Mouse (Mus musculus) thymus, adult 2 months (tissue): ENCODE measurements around the gene Camk2d. TPM values are rescaled to one million over a fixed set of nuclear protein-coding genes. Genes with fewer than 3 reads are reported as not detected.
A peak's percentile ranks its signal among the peaks of the same experiment; 100 is the strongest.

Experiments
- DNase-seq: peaks from one replicate; pipeline ENCODE4 v3.0.0; 2021
- H3K27ac ChIP-seq: fragments of 200-500 bp; 2 replicates; pipeline ENCODE4 v1.5.1; 2012; ENCODE audit warnings: low read length, control low read depth; ENCODE audit not compliant: control insufficient read depth, insufficient read depth
- H3K27me3 ChIP-seq: fragments of 200-500 bp; 2 replicates; pipeline ENCODE4 v1.6.1; 2012; ENCODE audit warnings: mild to moderate bottlenecking, low read length, moderate library complexity, mixed read lengths; ENCODE audit not compliant: control insufficient read depth, insufficient read depth
- H3K36me3 ChIP-seq: fragments of 200-500 bp; 2 replicates; pipeline ENCODE4 v1.6.1; 2012; ENCODE audit warnings: mild to moderate bottlenecking, low read length, moderate library complexity; ENCODE audit not compliant: control insufficient read depth, insufficient read depth
- H3K4me1 ChIP-seq: fragments of 200-500 bp; replicated peaks from 2 replicates; pipeline ENCODE4 v1.6.1; 2012; ENCODE audit warnings: low read length; ENCODE audit not compliant: control insufficient read depth, insufficient read depth
- H3K4me3 ChIP-seq: fragments of 200-500 bp; 2 replicates; pipeline ENCODE4 v1.5.1; 2012; ENCODE audit warnings: mild to moderate bottlenecking, low read length, control low read depth, moderate library complexity; ENCODE audit not compliant: control insufficient read depth, insufficient read depth
- CTCF ChIP-seq: fragments of 200-500 bp; IDR thresholded peaks from 2 replicates; pipeline ENCODE4 v1.5.1; 2012; ENCODE audit warnings: mild to moderate bottlenecking, control low read depth, low read length, moderate library complexity, borderline replicate concordance; ENCODE audit not compliant: control insufficient read depth, poor library complexity, insufficient read depth; ENCODE audit errors: extremely low read depth
- POLR2A ChIP-seq: fragments of 200-500 bp; IDR thresholded peaks from 2 replicates; pipeline ENCODE4 v1.6.1; 2012; ENCODE audit warnings: mild to moderate bottlenecking, low read length, control low read depth, moderate library complexity; ENCODE audit not compliant: control insufficient read depth, poor library complexity, insufficient read depth; ENCODE audit errors: extremely low read depth
- WGBS: fragments of 180-500 bp; shearing (Covaris S2); methylation state at CpG from one replicate; pipeline ENCODE4 v1.1.7; 2018; 5-methylcytosine and 5-hydroxymethylcytosine counted together
- polyA plus RNA-seq: library from polyadenylated mRNA; depleted of rRNA; stranded (reverse); fragments of >200 nt; gene quantifications from 2 replicates; pipeline ENCODE4 v1.2.3, GENCODE M21; 2012

The Camk2d gene
- polyA plus RNA-seq, 1 experiment = 40.1 TPM

- H3K27me3 ChIP-seq = no peaks in the 10 kb centered on the region
- H3K27ac ChIP-seq = no peak overlapping the region
- WGBS = 2% methylated on average over 5 of the region's 5 CpGs
- H3K4me3 ChIP-seq = peak overlapping the region; percentile 92
- no peak for TF ChIP-seq CTCF
- no peak for TF ChIP-seq POLR2A
- DNase-seq = no peak
- H3K4me1 ChIP-seq = no peaks in the 10 kb centered on the region
- H3K36me3 ChIP-seq = no peaks in the 10 kb centered on the region
Measured at GRCm38 (mm10) chr3:126598329-126598676, 2.2 kb downstream of the Camk2d start.

DNA sequence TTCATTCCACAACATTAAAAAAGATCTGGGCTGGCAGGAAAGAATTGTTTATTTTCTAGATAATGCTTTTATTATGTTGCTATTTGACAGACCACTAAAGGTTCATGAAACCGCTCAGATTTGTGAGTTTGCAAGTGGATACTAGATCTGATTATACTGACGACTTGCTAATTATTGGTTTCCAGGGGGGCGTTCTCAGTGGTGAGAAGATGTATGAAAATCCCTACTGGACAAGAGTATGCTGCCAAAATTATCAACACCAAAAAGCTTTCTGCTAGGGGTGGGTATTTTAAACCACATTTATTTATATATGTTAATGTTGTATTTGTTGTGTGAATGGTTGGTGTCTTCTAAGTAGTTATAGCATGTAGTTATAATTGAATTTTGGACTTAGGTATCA lies 2.8 kb downstream of the Camk2d start:
- no peak for DNase-seq
- 94% methylated on average over 3 of the region's 3 CpGs for WGBS
- H3K27me3 ChIP-seq = no peaks in the 10 kb centered on the region
- no peaks in the 10 kb centered on the region for H3K4me1 ChIP-seq
- H3K36me3 ChIP-seq = no peaks in the 10 kb centered on the region
- H3K4me3 ChIP-seq = no peak overlapping the region
- TF ChIP-seq POLR2A (no peak), CTCF (no peak)
- no peak overlapping the region for H3K27ac ChIP-seq

- DNase-seq = no peak
- Histone ChIP-seq H3K4me3 (no peak overlapping the region), H3K4me1 (no peaks in the 10 kb centered on the region), H3K36me3 (no peaks in the 10 kb centered on the region), H3K27ac (no peak overlapping the region), H3K27me3 (no peaks in the 10 kb centered on the region)
- TF ChIP-seq POLR2A (no peak), CTCF (no peak)
- WGBS = 57% methylated on average over 2 of the region's 2 CpGs
Measured at GRCm38 (mm10) chr3:126599335-126599734, 3.2 kb downstream of the Camk2d start.

GRCm38 (mm10) chr3:126599936-126600335 lies 3.8 kb downstream of the Camk2d start:
- no peak for DNase-seq
- Histone ChIP-seq H3K27ac (no peak overlapping the region), H3K36me3 (no peaks in the 10 kb centered on the region), H3K4me3 (no peak overlapping the region), H3K4me1 (no peaks in the 10 kb centered on the region), H3K27me3 (no peaks in the 10 kb centered on the region)
- 97% methylated on average over 10 of the region's 10 CpGs for WGBS
- TF ChIP-seq POLR2A = no peak
- TF ChIP-seq CTCF = no peak

- no peaks in the 10 kb centered on the region for H3K4me1 ChIP-seq
- WGBS = 97% methylated on average over 11 of the region's 11 CpGs
- no peaks in the 10 kb centered on the region for H3K27me3 ChIP-seq
- H3K36me3 ChIP-seq = no peaks in the 10 kb centered on the region
- TF ChIP-seq CTCF = no peak
- no peak for TF ChIP-seq POLR2A
- no peak overlapping the region for H3K27ac ChIP-seq
- no peak overlapping the region for H3K4me3 ChIP-seq
- no peak for DNase-seq
Measured at GRCm38 (mm10) chr3:126602772-126603171, 6.7 kb downstream of the Camk2d start.

DNA sequence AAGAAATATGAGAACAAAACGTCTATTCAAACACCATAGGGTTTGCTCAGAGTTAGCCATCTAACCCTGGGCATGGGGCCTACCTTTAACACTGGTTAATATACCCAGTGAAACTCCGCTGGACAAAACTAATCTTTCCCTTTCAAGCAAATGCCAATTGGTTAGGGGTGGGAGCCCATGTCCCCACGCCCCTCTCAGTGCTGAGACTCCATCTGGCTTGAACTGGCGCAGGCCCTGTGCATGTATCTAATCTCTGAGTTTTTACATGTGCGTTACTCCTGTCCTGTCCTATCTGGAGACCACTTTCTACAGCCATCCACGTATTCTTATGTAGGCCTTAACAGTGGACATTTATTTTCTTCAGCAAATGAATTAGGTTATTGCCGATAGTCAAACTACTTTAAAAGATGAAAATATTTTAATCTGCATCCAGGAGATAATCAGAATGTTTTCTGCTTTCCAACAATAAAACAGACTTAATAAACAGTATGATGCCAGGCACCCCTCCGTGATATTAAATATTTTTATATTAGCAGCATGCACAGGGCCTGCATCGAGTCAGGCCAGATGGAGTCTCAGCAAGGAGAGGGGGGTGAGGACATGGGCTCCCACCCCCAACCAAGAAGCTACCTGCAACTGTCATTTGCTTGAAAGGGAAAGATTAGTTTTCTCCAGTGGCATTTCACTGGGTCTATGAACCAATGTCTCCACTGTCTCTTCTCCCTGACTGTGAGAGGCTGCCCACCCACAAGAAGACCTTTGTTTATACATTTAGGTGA lies 8.7 kb downstream of the Camk2d start:
- no peak for DNase-seq
- no peak overlapping the region for H3K4me3 ChIP-seq
- H3K27me3 ChIP-seq = no peaks in the 10 kb centered on the region
- no peak for TF ChIP-seq POLR2A
- TF ChIP-seq CTCF = no peak
- no peaks in the 10 kb centered on the region for H3K36me3 ChIP-seq
- peaks cover 4% of the 10 kb centered on the region for H3K4me1 ChIP-seq
- 95% methylated on average over 9 of the region's 9 CpGs for WGBS
- H3K27ac ChIP-seq = no peak overlapping the region

DNA sequence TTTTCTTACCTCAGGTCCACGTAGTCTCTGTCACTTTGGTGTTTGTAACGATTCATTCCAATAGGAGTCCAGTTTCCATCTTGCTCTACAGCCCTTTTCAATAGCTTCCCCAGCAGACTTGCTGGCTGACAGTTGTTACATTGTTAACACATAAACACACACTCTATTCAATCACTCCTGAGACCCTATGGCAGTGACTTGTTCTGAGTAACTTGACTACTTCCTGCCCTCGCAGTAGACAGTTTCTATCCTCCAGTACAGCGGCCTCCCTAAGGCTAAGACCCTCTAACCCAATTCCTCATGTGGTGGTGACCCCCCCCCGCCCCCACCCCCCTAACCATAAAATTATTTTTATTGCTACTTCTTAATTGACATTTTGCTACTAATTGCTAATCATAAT lies 13.2 kb downstream of the Camk2d start:
- Histone ChIP-seq H3K4me3 (no peak overlapping the region), H3K36me3 (no peaks in the 10 kb centered on the region), H3K27ac (no peak overlapping the region), H3K27me3 (no peaks in the 10 kb centered on the region), H3K4me1 (peaks cover 19% of the 10 kb centered on the region)
- DNase-seq = no peak
- 68% methylated on average over 5 of the region's 5 CpGs for WGBS
- TF ChIP-seq CTCF (no peak), POLR2A (no peak)
